Mouse (Mus musculus) lung, adult 2 months (tissue): ENCODE data around the gene Cox7b. TPM values are rescaled to one million over a fixed set of nuclear protein-coding genes. Genes with fewer than 3 reads are reported as not detected.
A peak's percentile ranks its signal among the peaks of the same experiment; 100 is the strongest.
"Not testable (repeated sequence)": the region's sequence is repeated elsewhere in the genome, so short reads cannot be mapped to it uniquely, and the experiment has no call there.

Experiments
- DNase-seq: peaks from one replicate; pipeline ENCODE4 v3.0.0; 2022
- H3K4me1 ChIP-seq: fragments of 200-500 bp; 2 replicates; pipeline ENCODE4 v1.6.1; 2011; ENCODE audit warnings: low read length; ENCODE audit not compliant: control insufficient read depth, insufficient read depth
- H3K4me3 ChIP-seq: fragments of 200-500 bp; replicated peaks from 2 replicates; pipeline ENCODE3; 2011; ENCODE audit warnings: low read depth, mild to moderate bottlenecking, control low read depth, low read length; ENCODE audit errors: extremely low read depth
- CTCF ChIP-seq: fragments of 200-500 bp; IDR thresholded peaks from 2 replicates; pipeline ENCODE4 v1.5.1; 2011; ENCODE audit warnings: mild to moderate bottlenecking, low read length, control low read depth; ENCODE audit not compliant: insufficient read depth
- POLR2A ChIP-seq: fragments of 200-500 bp; IDR thresholded peaks from 2 replicates; pipeline ENCODE4 v1.6.1; 2011; ENCODE audit warnings: low read depth, mild to moderate bottlenecking, control low read depth, low read length, borderline replicate concordance; ENCODE audit errors: extremely low read depth
- WGBS: fragments of 180-500 bp; shearing (Covaris S2); methylation state at CpG from one replicate; pipeline ENCODE4 v1.1.7; 2018; 5-methylcytosine and 5-hydroxymethylcytosine counted together
- polyA plus RNA-seq: library from polyadenylated mRNA; depleted of rRNA; stranded (reverse); fragments of >200 nt; gene quantifications from 2 replicates; pipeline ENCODE4 v1.2.3, GENCODE M21; 2012; rRNA removed

Cox7b gene
- 42.6 and 60.5 TPM in 2 replicates for polyA plus RNA-seq

DNA sequence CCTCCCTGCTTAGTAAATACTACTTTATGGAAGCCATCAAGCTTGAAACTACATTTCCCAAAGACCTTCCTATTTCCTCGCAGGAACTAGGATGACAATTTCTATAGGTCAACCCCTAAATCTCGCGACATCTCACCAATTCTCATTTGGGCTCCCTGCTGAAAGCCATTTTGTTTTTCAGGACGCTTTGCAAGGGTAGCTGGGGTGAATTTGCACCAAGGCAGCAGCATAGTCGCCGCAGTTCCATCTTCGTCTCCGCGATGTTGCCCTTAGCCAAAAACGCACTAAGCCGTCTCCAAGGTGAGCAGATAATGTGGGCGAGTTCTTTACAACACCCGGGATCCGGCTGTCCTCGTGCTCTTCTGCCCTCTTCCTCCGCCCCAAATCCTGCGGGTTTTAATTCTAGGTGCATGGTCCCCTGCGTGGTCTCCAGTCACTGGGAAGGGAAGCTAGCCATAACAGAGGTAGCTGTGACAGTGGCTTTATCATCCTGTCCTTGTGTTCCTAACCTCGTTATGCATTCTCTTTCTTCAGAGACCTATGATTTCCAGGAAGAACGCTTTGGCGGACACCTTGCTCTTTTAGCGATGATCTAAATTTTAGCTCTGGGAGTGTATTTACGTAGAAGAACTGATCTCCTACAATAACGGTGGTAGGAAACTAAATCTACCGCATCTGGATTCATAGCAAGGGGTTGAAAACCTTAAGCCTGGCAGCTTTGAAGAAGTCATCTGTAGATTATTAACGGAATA lies at the start of gene Cox7b:
Gene Cox7b, plus strand, starts transcription at position 130 of the 752 bp plus-strand sequence.
- Histone ChIP-seq H3K4me1 (no peaks in the 10 kb centered on the region), H3K4me3 (peak within 1 kb of the TSS; percentile 99)
- TF ChIP-seq CTCF (no peak), POLR2A (peak; percentile 50; the same call in 1 of the 2 replicates)
- DNase-seq = peak; percentile 60
- 24% methylated on average over 26 of the region's 26 CpGs for WGBS

DNA sequence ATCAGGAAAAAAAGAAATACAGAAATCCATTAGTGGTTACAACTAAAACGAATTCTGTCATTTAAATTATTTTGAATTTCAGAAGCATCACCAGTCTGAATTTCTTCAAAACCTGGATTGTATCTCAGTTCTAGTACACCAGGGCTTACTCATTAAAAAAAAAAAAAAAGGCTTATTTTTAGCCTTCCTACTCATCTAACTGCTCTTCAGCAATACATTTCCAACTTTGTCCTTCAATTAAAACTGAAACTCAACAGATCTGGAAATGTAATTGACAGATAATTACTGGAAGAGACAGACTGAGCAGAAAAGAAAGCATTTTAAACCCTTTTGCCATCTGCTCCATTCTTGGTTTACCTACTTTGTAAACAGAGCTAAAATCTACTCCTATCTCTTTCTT lies 13.9 kb upstream of the Cox7b start:
- no peak for TF ChIP-seq POLR2A
- TF ChIP-seq CTCF = no peak
- no peak overlapping the region for H3K4me3 ChIP-seq
- 63% methylated on average over 1 of the region's 1 CpGs for WGBS
- no peak for DNase-seq
- no peaks in the 10 kb centered on the region for H3K4me1 ChIP-seq

DNA sequence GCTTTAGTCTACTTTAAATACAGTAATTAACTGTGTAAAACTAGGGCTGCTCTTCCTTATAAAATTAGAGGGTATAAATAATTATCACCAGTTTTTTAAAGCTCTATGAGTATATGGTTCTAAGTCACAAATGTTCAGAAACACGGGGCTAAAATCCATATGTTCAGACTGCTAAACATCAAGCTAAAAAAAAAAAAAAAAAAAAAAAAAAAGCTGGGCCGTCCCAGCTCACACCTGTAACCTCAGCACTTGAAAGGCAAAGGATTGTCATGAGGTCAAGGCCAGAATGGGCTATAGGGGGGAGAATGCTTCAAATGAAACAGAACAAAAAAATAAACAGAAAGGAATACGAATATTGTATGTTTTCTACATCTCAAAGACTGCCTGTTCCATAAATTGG lies 4.7 kb upstream of the Cox7b start:
- WGBS = 16% methylated on average over 3 of the region's 3 CpGs
- DNase-seq = no peak
- peak overlapping the region; percentile 29 for H3K4me3 ChIP-seq
- TF ChIP-seq CTCF = no peak
- TF ChIP-seq POLR2A = no peak
- no peaks in the 10 kb centered on the region for H3K4me1 ChIP-seq

DNA sequence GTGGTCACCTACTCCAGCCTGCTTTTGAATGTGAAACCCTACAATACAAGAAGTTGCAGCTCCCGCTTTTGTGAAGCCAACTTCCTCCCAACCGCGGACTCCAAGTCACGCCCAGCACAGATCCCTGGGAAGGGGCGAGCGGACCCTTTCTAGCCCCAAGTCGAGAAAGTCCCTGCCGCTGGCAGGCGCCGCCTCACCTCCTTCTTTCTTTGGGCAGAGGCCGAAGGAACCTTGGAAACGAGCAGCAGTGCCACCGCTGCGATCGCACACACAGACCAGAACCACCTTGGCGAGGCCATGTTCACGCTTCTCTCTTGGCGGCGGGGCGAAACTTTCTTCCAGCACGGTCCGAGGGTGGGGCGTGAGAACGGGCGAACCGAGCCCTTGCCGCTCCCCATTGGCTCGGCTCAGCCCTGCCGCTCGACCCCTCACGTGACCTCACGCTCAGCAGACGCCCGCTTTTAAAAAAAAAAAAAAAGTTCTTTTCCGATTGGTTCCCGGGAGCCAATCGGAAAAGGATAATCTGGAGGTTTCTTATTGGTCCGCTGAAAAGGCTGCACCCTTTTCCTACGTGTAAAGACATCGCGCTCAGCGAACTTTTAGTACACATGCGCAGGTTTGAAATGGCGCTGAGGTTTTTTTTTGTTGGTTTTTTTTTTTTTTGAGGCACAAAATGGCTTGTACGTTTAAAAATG lies 3.9 kb upstream of the Cox7b start, which contains the start of gene Magt1:
Gene Magt1, minus strand, starts transcription at position 442 of the 695 bp plus-strand sequence.
- peak; percentile 80; the same call in 1 of the 2 replicates for TF ChIP-seq POLR2A
- TF ChIP-seq CTCF = no peak
- WGBS = 31% methylated on average over 45 of the region's 45 CpGs
- Histone ChIP-seq H3K4me1 (no peaks in the 10 kb centered on the region), H3K4me3 (peak within 1 kb of the TSS; percentile 90)
- peak; percentile 77 for DNase-seq

DNA sequence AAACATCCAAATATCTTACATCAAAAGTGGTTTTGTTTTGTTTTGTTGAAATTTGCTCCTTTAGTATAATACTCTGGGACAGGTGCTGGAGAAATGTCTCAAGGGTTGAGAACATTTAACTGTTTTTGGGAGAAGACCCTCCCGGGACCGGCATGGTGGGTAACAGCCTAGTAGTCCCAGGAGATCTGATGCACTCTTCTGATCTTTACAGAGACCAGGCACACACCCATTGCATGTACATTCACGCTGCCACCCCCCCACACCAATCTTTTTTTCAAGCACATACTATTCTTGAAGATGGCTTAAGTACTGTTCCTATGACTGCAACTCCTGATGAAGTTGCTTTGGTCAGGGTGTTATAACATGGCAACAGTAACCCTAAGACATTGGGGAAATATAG lies 2.9 kb upstream of the Cox7b start:
- 68% methylated on average over 3 of the region's 3 CpGs for WGBS
- Histone ChIP-seq H3K4me1 (no peaks in the 10 kb centered on the region), H3K4me3 (no peak overlapping the region)
- no peak for TF ChIP-seq CTCF
- no peak for TF ChIP-seq POLR2A
- no peak for DNase-seq

DNA sequence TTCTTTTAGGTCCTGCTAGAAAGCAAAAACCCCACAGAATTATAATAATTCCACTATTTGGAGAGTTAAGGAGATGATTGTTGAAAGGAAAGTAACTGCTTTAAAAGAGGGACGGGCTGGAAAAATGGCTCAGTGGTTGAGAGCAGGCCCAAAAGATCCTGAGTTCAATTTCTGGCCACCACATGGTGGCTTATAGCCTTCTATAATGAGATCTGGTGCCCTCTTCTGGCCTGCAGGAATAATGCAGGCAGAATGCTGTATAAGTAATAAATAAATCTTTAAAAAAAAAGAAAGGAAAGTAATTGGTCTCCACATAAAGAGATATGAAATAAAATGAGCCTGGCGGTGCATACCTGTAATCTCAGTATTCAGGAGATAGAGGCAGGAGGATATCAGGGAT lies 2.3 kb upstream of the Cox7b start:
- 23% methylated on average over 2 of the region's 2 CpGs for WGBS
- TF ChIP-seq POLR2A (no peak), CTCF (no peak)
- no peak for DNase-seq
- no peaks in the 10 kb centered on the region for H3K4me1 ChIP-seq
- H3K4me3 ChIP-seq = no peak overlapping the region

DNA sequence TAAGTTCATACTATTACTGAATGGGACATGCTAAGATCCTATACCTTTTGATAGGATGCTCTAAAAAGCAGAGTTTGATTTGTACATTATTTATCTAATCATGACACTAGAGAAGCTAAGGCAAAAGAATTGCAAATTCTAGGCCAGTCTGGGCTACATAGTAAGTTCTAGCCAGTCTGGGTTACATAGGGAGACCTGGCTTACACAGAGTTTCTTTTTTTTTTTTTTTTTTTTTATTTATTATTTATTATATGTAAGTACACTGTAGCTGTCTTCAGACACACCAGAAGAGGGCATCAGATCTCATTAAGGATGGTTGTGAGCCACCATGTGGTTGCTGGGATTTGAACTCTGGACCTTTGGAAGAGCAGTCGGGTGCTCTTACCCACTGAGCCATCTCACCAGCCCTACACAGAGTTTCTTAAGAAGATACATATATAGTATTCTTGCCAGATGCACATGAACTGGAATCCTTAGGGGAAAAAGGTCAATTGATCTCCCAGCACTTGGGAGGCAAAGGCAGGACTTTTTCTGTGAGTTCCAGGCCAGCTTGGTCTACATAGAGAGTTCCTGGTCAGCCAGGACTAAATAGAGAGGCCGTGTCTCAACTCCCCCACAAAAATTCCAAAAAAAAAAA lies 641 bp upstream of the Cox7b start:
- not testable (repeated sequence) for DNase-seq

DNA sequence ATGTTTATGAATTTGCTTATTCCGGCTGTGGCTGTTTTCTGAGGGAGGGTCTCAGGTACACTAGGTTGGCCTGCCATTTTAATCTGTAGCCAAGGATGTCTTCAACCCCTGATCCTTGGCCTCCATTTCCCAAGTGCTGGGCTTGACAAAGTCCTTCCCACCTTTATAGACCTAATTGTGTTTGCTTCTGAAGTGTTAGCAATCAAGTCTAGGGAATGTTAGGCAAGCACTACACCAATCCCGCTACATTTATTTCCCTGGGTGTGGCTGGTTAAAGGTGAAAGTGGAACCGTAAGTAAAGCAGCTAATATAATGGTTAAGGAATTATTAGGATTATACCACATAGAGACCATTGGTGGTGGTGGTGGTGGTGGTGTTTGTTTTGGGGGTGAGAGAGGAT lies 1.6 kb downstream of the Cox7b start:
- 79% methylated on average over 3 of the region's 3 CpGs for WGBS
- TF ChIP-seq POLR2A (no peak), CTCF (no peak)
- DNase-seq = no peak
- Histone ChIP-seq H3K4me1 (no peaks in the 10 kb centered on the region), H3K4me3 (no peak overlapping the region)

More for the DNA sequence above, 641 bp upstream of the Cox7b start:
- H3K4me3 ChIP-seq, H3K4me1 ChIP-seq: not testable (repeated sequence)
- WGBS = 59% methylated on average over 2 of the region's 2 CpGs

DNA sequence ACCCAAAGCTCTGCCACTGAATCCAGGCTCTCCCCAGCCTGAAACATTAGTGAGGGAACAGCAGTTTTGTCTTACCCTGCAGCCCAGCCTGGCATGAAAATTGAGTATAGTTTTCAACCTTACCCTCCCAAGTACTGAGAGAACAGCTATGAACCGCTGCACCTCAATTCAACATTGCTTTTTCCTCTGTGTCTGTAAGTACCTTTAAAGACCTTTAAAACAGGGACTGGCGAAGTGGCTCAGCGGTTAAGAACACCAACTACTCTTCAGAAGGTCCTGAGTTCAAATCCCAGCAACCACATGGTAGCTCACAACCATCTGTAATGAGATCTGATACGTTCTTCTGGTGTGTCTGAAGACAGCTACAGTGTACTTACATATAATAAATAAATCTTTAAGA lies 2.0 kb downstream of the Cox7b start:
- TF ChIP-seq CTCF = no peak
- no peak for TF ChIP-seq POLR2A
- H3K4me1 ChIP-seq = no peaks in the 10 kb centered on the region
- WGBS = 81% methylated on average over 4 of the region's 4 CpGs
- no peak for DNase-seq
- no peak overlapping the region for H3K4me3 ChIP-seq
